Mouse (Mus musculus) neural tube, embryonic 12.5 days (tissue): ENCODE measurements around the gene 6430571L13Rik. TPM values are rescaled to one million over a fixed set of nuclear protein-coding genes. Genes with fewer than 3 reads are reported as not detected.

Experiments
- ATAC-seq: fragments of 200-750 bp; cut with Nextera tagmentation; 2 replicates; pipeline ENCODE4 v1.8.0; 2017; ENCODE audit warnings: low read depth, mild to moderate bottlenecking, moderate TSS enrichment, moderate library complexity; ENCODE audit not compliant: low FRiP score
- H3K27ac ChIP-seq: fragments of 300-500 bp; sonication (generic); 2 replicates; pipeline ENCODE4 v1.5.1; 2016
- H3K27me3 ChIP-seq: fragments of 300-500 bp; sonication (generic); replicated peaks from 2 replicates; pipeline ENCODE4 v1.6.1; 2016; ENCODE audit warnings: mild to moderate bottlenecking
- H3K36me3 ChIP-seq: fragments of 300-500 bp; sonication (generic); 2 replicates; pipeline ENCODE4 v1.6.1; 2016; ENCODE audit warnings: mild to moderate bottlenecking
- H3K4me1 ChIP-seq: fragments of 300-500 bp; sonication (generic); 2 replicates; pipeline ENCODE4 v1.6.1; 2016
- H3K4me2 ChIP-seq: fragments of 300-500 bp; sonication (generic); replicated peaks from 2 replicates; pipeline ENCODE4 v1.6.1; 2016; ENCODE audit warnings: mild to moderate bottlenecking
- H3K4me3 ChIP-seq: fragments of 300-500 bp; sonication (generic); 2 replicates; pipeline ENCODE4 v1.5.1; 2016
- H3K9ac ChIP-seq: fragments of 300-500 bp; sonication (generic); 2 replicates; pipeline ENCODE4 v1.6.1; 2016; ENCODE audit warnings: mild to moderate bottlenecking
- H3K9me3 ChIP-seq: fragments of 300-500 bp; sonication (generic); 2 replicates; pipeline ENCODE4 v1.6.1; 2016; ENCODE audit warnings: mild to moderate bottlenecking
- WGBS: fragments of 180-500 bp; shearing (Covaris S2); methylation state at CpG from one replicate; pipeline ENCODE4 v1.1.7; 2016; 5-methylcytosine and 5-hydroxymethylcytosine counted together
- polyA plus RNA-seq: library from polyadenylated mRNA; unstranded; fragments of >200 nt; fragmentation: Nextera tagmentation; extraction: Ambion mirVana; gene quantifications from 2 replicates; pipeline ENCODE4 v1.2.1, GENCODE M21; 2016

Gene 6430571L13Rik
- polyA plus RNA-seq, 1 experiment from 2014 or later: 4.8 TPM

- Histone ChIP-seq H3K27me3 (peaks cover 31% of the 10 kb centered on the region), H3K27ac (no peak overlapping the region), H3K4me2 (no peak overlapping the region), H3K36me3 (no peaks in the 10 kb centered on the region), H3K4me3 (no peak overlapping the region), H3K4me1 (peaks cover 32% of the 10 kb centered on the region), H3K9me3 (no peaks in the 10 kb centered on the region), H3K9ac (no peak overlapping the region)
- WGBS: 7% methylated on average over 8 of the region's 8 CpGs
- ATAC-seq: no peak
Observed at GRCm38 (mm10) chr9:107374623-107375022, 34.2 kb downstream of the 6430571L13Rik start.

GRCm38 (mm10) chr9:107375451-107375850 lies 35.0 kb downstream of the 6430571L13Rik start:
- H3K9me3 ChIP-seq: no peaks in the 10 kb centered on the region
- H3K27ac ChIP-seq: no peak overlapping the region
- WGBS: 17% methylated on average over 5 of the region's 5 CpGs
- peaks cover 24% of the 10 kb centered on the region for H3K4me1 ChIP-seq
- no peak overlapping the region for H3K9ac ChIP-seq
- H3K4me3 ChIP-seq: no peak overlapping the region
- no peak for ATAC-seq
- peaks cover 39% of the 10 kb centered on the region for H3K27me3 ChIP-seq
- no peaks in the 10 kb centered on the region for H3K36me3 ChIP-seq
- H3K4me2 ChIP-seq: no peak overlapping the region

GRCm38 (mm10) chr9:107377961-107378512 lies 37.6 kb downstream of the 6430571L13Rik start:
- Histone ChIP-seq H3K9ac (peak overlapping the region; percentile 52; the same call in 1 of the 2 replicates), H3K4me1 (peaks cover 26% of the 10 kb centered on the region), H3K4me3 (peak overlapping the region; percentile 33), H3K27me3 (peaks cover 62% of the 10 kb centered on the region), H3K4me2 (peak overlapping the region; percentile 68), H3K36me3 (no peaks in the 10 kb centered on the region), H3K27ac (peak overlapping the region; percentile 46; the same call in 1 of the 2 replicates), H3K9me3 (no peaks in the 10 kb centered on the region)
- peak; percentile 66 for ATAC-seq
- WGBS: under 1% methylated on average over 35 of the region's 35 CpGs

- H3K9me3 ChIP-seq: no peaks in the 10 kb centered on the region
- 7% methylated on average over 8 of the region's 8 CpGs for whole genome bisulfite sequencing
- no peak overlapping the region for H3K9ac ChIP-seq
- no peak overlapping the region for H3K4me2 ChIP-seq
- no peaks in the 10 kb centered on the region for H3K36me3 ChIP-seq
- no peak overlapping the region for H3K27ac ChIP-seq
- peaks cover 55% of the 10 kb centered on the region for H3K27me3 ChIP-seq
- no peak for ATAC-seq
- H3K4me1 ChIP-seq: peaks cover 29% of the 10 kb centered on the region
- H3K4me3 ChIP-seq: no peak overlapping the region
Observed at GRCm38 (mm10) chr9:107381723-107382122, 41.3 kb downstream of the 6430571L13Rik start.

- H3K27me3 ChIP-seq: peaks cover 38% of the 10 kb centered on the region
- ATAC-seq: no peak
- H3K27ac ChIP-seq: no peak overlapping the region
Observed at GRCm38 (mm10) chr9:107384396-107384795, 44.0 kb downstream of the 6430571L13Rik start.

GRCm38 (mm10) chr9:107386722-107387121 lies 46.3 kb downstream of the 6430571L13Rik start:
- Histone ChIP-seq H3K27me3 (peaks cover 18% of the 10 kb centered on the region), H3K4me1 (peaks cover 35% of the 10 kb centered on the region), H3K4me2 (no peak overlapping the region), H3K36me3 (no peaks in the 10 kb centered on the region), H3K27ac (no peak overlapping the region), H3K9me3 (no peaks in the 10 kb centered on the region), H3K9ac (no peak overlapping the region), H3K4me3 (no peak overlapping the region)
- no peak for ATAC-seq
- WGBS: 70% methylated on average over 3 of the region's 3 CpGs

More at GRCm38 (mm10) chr9:107384396-107384795, 44.0 kb downstream of the 6430571L13Rik start:
- no peak overlapping the region for H3K4me3 ChIP-seq
- no peaks in the 10 kb centered on the region for H3K9me3 ChIP-seq
- peaks cover 29% of the 10 kb centered on the region for H3K4me1 ChIP-seq
- H3K36me3 ChIP-seq: no peaks in the 10 kb centered on the region
- no peak overlapping the region for H3K4me2 ChIP-seq
- H3K9ac ChIP-seq: no peak overlapping the region
- WGBS: 24% methylated on average over 3 of the region's 3 CpGs

- Histone ChIP-seq H3K27me3 (peaks cover 9% of the 10 kb centered on the region), H3K4me3 (no peak overlapping the region), H3K27ac (no peak overlapping the region), H3K9me3 (no peaks in the 10 kb centered on the region), H3K4me1 (peaks cover 29% of the 10 kb centered on the region), H3K4me2 (no peak overlapping the region), H3K9ac (no peak overlapping the region), H3K36me3 (no peaks in the 10 kb centered on the region)
- ATAC-seq: no peak
- WGBS: 96% methylated on average over 3 of the region's 3 CpGs
Observed at GRCm38 (mm10) chr9:107387708-107388107, 47.3 kb downstream of the 6430571L13Rik start.

GRCm38 (mm10) chr9:107388263-107388662 lies 47.9 kb downstream of the 6430571L13Rik start:
- no peak overlapping the region for H3K27ac ChIP-seq
- H3K36me3 ChIP-seq: no peaks in the 10 kb centered on the region
- no peak overlapping the region for H3K9ac ChIP-seq
- no peak for ATAC-seq
- no peak overlapping the region for H3K4me3 ChIP-seq
- H3K27me3 ChIP-seq: peaks cover 4% of the 10 kb centered on the region
- H3K4me2 ChIP-seq: no peak overlapping the region
- no peaks in the 10 kb centered on the region for H3K9me3 ChIP-seq
- WGBS: 31% methylated on average over 2 of the region's 2 CpGs
- peaks cover 29% of the 10 kb centered on the region for H3K4me1 ChIP-seq

GRCm38 (mm10) chr9:107396397-107396796 lies 56.0 kb downstream of the 6430571L13Rik start:
- Histone ChIP-seq H3K9me3 (no peaks in the 10 kb centered on the region), H3K27ac (no peak overlapping the region), H3K4me2 (no peak overlapping the region), H3K4me3 (no peak overlapping the region), H3K36me3 (no peaks in the 10 kb centered on the region), H3K9ac (no peak overlapping the region), H3K27me3 (peaks cover 41% of the 10 kb centered on the region), H3K4me1 (peaks cover 17% of the 10 kb centered on the region)
- 44% methylated on average over 4 of the region's 4 CpGs for WGBS
- no peak for ATAC-seq

- WGBS: 21% methylated on average over 11 of the region's 11 CpGs
- no peak overlapping the region; the same call in 1 of the 2 replicates for H3K9ac ChIP-seq
- H3K4me1 ChIP-seq: peaks cover 28% of the 10 kb centered on the region
- H3K27me3 ChIP-seq: peaks cover 63% of the 10 kb centered on the region
- no peaks in the 10 kb centered on the region for H3K9me3 ChIP-seq
- no peak overlapping the region for H3K4me3 ChIP-seq
- H3K4me2 ChIP-seq: peak overlapping the region; percentile 93
- no peak overlapping the region for H3K27ac ChIP-seq
- no peak for ATAC-seq
- H3K36me3 ChIP-seq: no peaks in the 10 kb centered on the region
Observed at GRCm38 (mm10) chr9:107398968-107399367, 58.6 kb downstream of the 6430571L13Rik start.

GRCm38 (mm10) chr9:107399491-107399971 lies 59.1 kb downstream of the 6430571L13Rik start, which contains the start of gene Cacna2d2:
Gene Cacna2d2 (plus strand): TSS chr9:107399612.
- peaks cover 63% of the 10 kb centered on the region for H3K27me3 ChIP-seq
- H3K27ac ChIP-seq: peak within 1 kb of the TSS; percentile 37; the same call in 1 of the 2 replicates
- peak within 1 kb of the TSS; percentile 92 for H3K4me3 ChIP-seq
- peak; percentile 67 for ATAC-seq
- no peaks in the 10 kb centered on the region for H3K9me3 ChIP-seq
- H3K9ac ChIP-seq: peak within 1 kb of the TSS; percentile 84
- peaks cover 28% of the 10 kb centered on the region for H3K4me1 ChIP-seq
- H3K36me3 ChIP-seq: no peaks in the 10 kb centered on the region
- WGBS: under 1% methylated on average over 38 of the region's 54 CpGs
- H3K4me2 ChIP-seq: peak within 1 kb of the TSS; percentile 93

- Histone ChIP-seq H3K9me3 (no peaks in the 10 kb centered on the region), H3K9ac (peak overlapping the region; percentile 84), H3K4me3 (peak overlapping the region; percentile 92), H3K27ac (peak overlapping the region; percentile 37; the same call in 1 of the 2 replicates), H3K4me2 (peak overlapping the region; percentile 93), H3K36me3 (no peaks in the 10 kb centered on the region), H3K4me1 (peaks cover 28% of the 10 kb centered on the region), H3K27me3 (peaks cover 63% of the 10 kb centered on the region)
- under 1% methylated on average over 45 of the region's 45 CpGs for WGBS
- ATAC-seq: peak; percentile 57
Observed at GRCm38 (mm10) chr9:107400060-107400511, 59.7 kb downstream of the 6430571L13Rik start.
